Mouse (Mus musculus) kidney, postnatal 36 days (tissue): Measurements from ENCODE around the gene D630003M21Rik.

ENCODE experiments used
- DNase-seq, 2 experiments: peaks; one replicate each; pipeline ENCODE4 v3.0.0; 2021 to 2022; ENCODE audit warnings: mixed read lengths in 2 of 2

Gene D630003M21Rik

GRCm38 (mm10) chr2:158228670-158229502, at the start of gene D630003M21Rik:
D630003M21Rik (minus strand) TSS chr2:158229222.
- DNase-seq: peak; percentile 51 to 61

- DNase-seq: no peak
Observed at GRCm38 (mm10) chr2:158276878-158277277, 47.9 kb upstream of the D630003M21Rik start.

GRCm38 (mm10) chr2:158276451-158276850, 47.4 kb upstream of the D630003M21Rik start:
- no peak for DNase-seq

GRCm38 (mm10) chr2:158275811-158276210, 46.8 kb upstream of the D630003M21Rik start:
- no peak for DNase-seq

GRCm38 (mm10) chr2:158275349-158275748, 46.3 kb upstream of the D630003M21Rik start:
- peak in 1 of 2 experiments; percentile 21 for DNase-seq

GRCm38 (mm10) chr2:158273646-158274045, 44.6 kb upstream of the D630003M21Rik start:
- DNase-seq: peak in 1 of 2 experiments; percentile 30

- no peak for DNase-seq
Observed at GRCm38 (mm10) chr2:158270017-158270416, 41.0 kb upstream of the D630003M21Rik start.

- DNase-seq: no peak
Observed at GRCm38 (mm10) chr2:158264877-158265276, 35.9 kb upstream of the D630003M21Rik start.

- DNase-seq: no peak
Observed at GRCm38 (mm10) chr2:158259498-158259897, 30.5 kb upstream of the D630003M21Rik start.

GRCm38 (mm10) chr2:158258781-158259180, 29.8 kb upstream of the D630003M21Rik start:
- peak; percentile 70 to 84 for DNase-seq

GRCm38 (mm10) chr2:158258005-158258418, 29.0 kb upstream of the D630003M21Rik start, which contains the start of gene Bpi:
Bpi (plus strand) TSS chr2:158258094.
- no peak for DNase-seq

GRCm38 (mm10) chr2:158256894-158257293, 27.9 kb upstream of the D630003M21Rik start:
- DNase-seq: peak in 1 of 2 experiments; percentile 25

- DNase-seq: no peak
Observed at GRCm38 (mm10) chr2:158253806-158254205, 24.8 kb upstream of the D630003M21Rik start.

GRCm38 (mm10) chr2:158250558-158250957, 21.5 kb upstream of the D630003M21Rik start:
- no peak for DNase-seq

GRCm38 (mm10) chr2:158248318-158248717, 19.3 kb upstream of the D630003M21Rik start:
- DNase-seq: peak; percentile 38 to 68

- DNase-seq: no peak
Observed at GRCm38 (mm10) chr2:158247852-158248251, 18.8 kb upstream of the D630003M21Rik start.

GRCm38 (mm10) chr2:158245072-158245817, 16.2 kb upstream of the D630003M21Rik start:
- no peak for DNase-seq

- no peak for DNase-seq
Observed at GRCm38 (mm10) chr2:158243129-158243870, 14.3 kb upstream of the D630003M21Rik start.

GRCm38 (mm10) chr2:158242170-158242896, 13.3 kb upstream of the D630003M21Rik start:
- no peak for DNase-seq

- DNase-seq: no peak
Observed at GRCm38 (mm10) chr2:158241126-158241738, 12.2 kb upstream of the D630003M21Rik start.

GRCm38 (mm10) chr2:158238101-158238500, 9.1 kb upstream of the D630003M21Rik start:
- no peak for DNase-seq

- DNase-seq: no peak
Observed at GRCm38 (mm10) chr2:158236698-158237097, 7.7 kb upstream of the D630003M21Rik start.
